In the genomic region with DNA sequence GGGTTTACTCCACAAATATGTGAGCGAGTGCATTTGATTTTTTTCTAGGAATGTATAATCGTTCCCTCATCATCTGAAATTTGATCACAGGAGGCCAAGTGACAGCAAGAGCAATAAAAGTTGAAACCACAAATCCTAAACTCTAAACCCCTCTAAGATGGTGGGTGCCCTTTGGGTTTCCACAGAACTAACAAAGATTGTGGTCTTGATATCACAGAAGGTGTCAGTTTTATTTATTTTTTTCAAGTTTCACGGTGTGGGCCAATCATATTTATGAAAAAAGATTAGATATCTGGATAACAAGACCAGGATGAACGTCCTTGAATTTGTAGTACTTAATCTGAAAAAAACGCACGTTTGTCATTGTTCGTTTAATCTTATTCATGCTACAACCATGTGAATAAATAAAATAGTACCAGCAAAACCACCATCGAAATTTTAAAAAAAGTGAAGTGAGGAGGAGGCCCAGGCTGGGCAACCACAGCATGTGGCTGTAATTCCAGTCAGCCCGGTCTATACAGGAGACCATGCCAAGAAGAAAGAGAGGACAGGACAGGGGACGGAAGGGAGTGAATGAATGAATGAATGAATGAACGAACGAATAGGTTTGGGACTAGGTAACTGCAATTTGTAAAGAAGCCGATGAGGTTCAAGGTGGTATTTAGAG, we compare ENCODE assay signal across 8 mouse cellular contexts. TPM values are rescaled to one million over a fixed set of nuclear protein-coding genes. Genes with fewer than 3 reads are reported as not detected.
DNase-seq lines count a peak whose midpoint lies in the region; ATAC-seq and TF ChIP-seq lines count a peak whose summit lies in the region.

No protein-coding gene starts in this region.

- H3K36me3 ChIP-seq in heart, embryonic 16.5 days (ENCODE audit: control insufficient read depth, insufficient read depth): no peaks in the 10 kb centered on the region
- no peaks in the 10 kb centered on the region for H3K36me3 ChIP-seq in midbrain, embryonic 15.5 days (replicated peaks)

- 23% methylated on average over 13 of the region's 13 CpGs for WGBS in heart, embryonic 16.5 days
- WGBS in midbrain, embryonic 15.5 days: 17% methylated on average over 13 of the region's 13 CpGs

- no peak for TF ChIP-seq POLR2A in bone marrow macrophage, adult 2 months (IDR thresholded peaks at IDR 0.05; ENCODE audit: borderline replicate concordance, low read depth, low read length)

- peak overlapping the region; percentile 68 for H3K4me2 ChIP-seq in heart, embryonic 16.5 days (ENCODE audit: low read depth, low read length)
- peak overlapping the region; percentile 61 for H3K4me2 ChIP-seq in midbrain, embryonic 15.5 days

- peak overlapping the region; percentile 91 for H3K9ac ChIP-seq in heart, embryonic 16.5 days (ENCODE audit: low read length)
- peak overlapping the region; percentile 96 for H3K9ac ChIP-seq in midbrain, embryonic 15.5 days

- H3K27me3 ChIP-seq in heart, embryonic 16.5 days (ENCODE audit: control insufficient read depth, insufficient read depth, low read length): no peaks in the 10 kb centered on the region
- no peaks in the 10 kb centered on the region for H3K27me3 ChIP-seq in midbrain, embryonic 15.5 days (replicated peaks)

- peaks cover 15% of the 10 kb centered on the region for H3K4me1 ChIP-seq in heart, embryonic 16.5 days (ENCODE audit: control insufficient read depth, insufficient read depth, low read length)
- H3K4me1 ChIP-seq in bone marrow macrophage, adult 2 months (ENCODE audit: control insufficient read depth, insufficient read depth, low read length): peaks cover 4% of the 10 kb centered on the region; the same call in 1 of the 2 replicates
- H3K4me1 ChIP-seq in midbrain, embryonic 15.5 days: peaks cover 28% of the 10 kb centered on the region

- no peak for ATAC-seq in heart, embryonic 16.5 days (replicated peaks; ENCODE audit: extremely low read depth, insufficient read depth, low FRiP score)
- peak; percentile 76 for ATAC-seq in midbrain, embryonic 15.5 days (replicated peaks)

- TF ChIP-seq CTCF in bone marrow macrophage, adult 2 months (IDR thresholded peaks at IDR 0.05; ENCODE audit: low read depth, low read length): no peak

- no peaks in the 10 kb centered on the region for H3K9me3 ChIP-seq in heart, embryonic 16.5 days (replicated peaks; ENCODE audit: control insufficient read depth, low read length)
- no peaks in the 10 kb centered on the region for H3K9me3 ChIP-seq in midbrain, embryonic 15.5 days

- H3K4me3 ChIP-seq in heart, embryonic 16.5 days (ENCODE audit: low read length): peak overlapping the region; percentile 93
- H3K4me3 ChIP-seq in bone marrow macrophage, adult 2 months (ENCODE audit: insufficient read depth, low read length): peak overlapping the region; percentile 59
- peak overlapping the region; percentile 85 for H3K4me3 ChIP-seq in midbrain, embryonic 15.5 days

- DNase-seq in heart, adult 9 months (ENCODE audit: low spot score in 2 of 2): no peak
- peak; percentile 22 for DNase-seq in hindlimb bud, embryonic 11.5 days (ENCODE audit: extremely low spot score, low read depth, low spot score)
- DNase-seq in thymus, adult 18-20 months: no peak
- no peak for DNase-seq in adrenal gland, postnatal 14 days
- DNase-seq in kidney, adult 9 months: no peak

- peak overlapping the region; percentile 89 for H3K27ac ChIP-seq in heart, embryonic 16.5 days (ENCODE audit: low read length)
- H3K27ac ChIP-seq in bone marrow macrophage, adult 2 months (ENCODE audit: insufficient read depth, low read depth, low read length): peak overlapping the region; percentile 51
- peak overlapping the region; percentile 98 for H3K27ac ChIP-seq in midbrain, embryonic 15.5 days

RNA-seq across cellular contexts. Expression of gene Abi2, which starts 0.8 kb away (rescaled TPM):
- 23.0 and 23.7 TPM in 2 replicates for polyA plus RNA-seq in heart, embryonic 16.5 days (2015; fragmentation: Nextera tagmentation; extraction: Ambion mirVana)
- 14.8 and 16.3 TPM in 2 replicates for polyA plus RNA-seq in bone marrow macrophage, adult 2 months (2012; ENCODE audit: insufficient read depth, insufficient read length, missing spikeins)
- polyA plus RNA-seq in midbrain, embryonic 15.5 days (2015; fragmentation: Nextera tagmentation; extraction: Ambion mirVana): 82.1 and 96.1 TPM in 2 replicates
- total RNA-seq in adrenal gland, postnatal 14 days (2021): 34.2 and 48.1 TPM in 2 replicates
